Mouse (Mus musculus) myocyte (in vitro differentiated cells): ENCODE results near the gene Ror2.

Source experiments
- E2F4 ChIP-seq: IDR thresholded peaks from one replicate; pipeline ENCODE4 v1.6.1; 2011; ENCODE audit warnings: mild to moderate bottlenecking, control low read depth, moderate library complexity; ENCODE audit not compliant: insufficient read depth
- MYOD1 ChIP-seq, 3 experiments: IDR thresholded peaks; one replicate each; pipeline ENCODE4 v1.6.1; 2011; ENCODE audit warnings: control low read depth in 2 of 3, low read depth in 2 of 3, mild to moderate bottlenecking in 2 of 3, moderate library complexity in 1 of 3; ENCODE audit not compliant: insufficient read length in 2 of 3, control insufficient read depth in 1 of 3
- POLR2A ChIP-seq: IDR thresholded peaks from one replicate; pipeline ENCODE4 v1.6.1; 2011; ENCODE audit warnings: low read depth, mild to moderate bottlenecking, control low read depth, moderate library complexity; ENCODE audit not compliant: insufficient read length
- POLR2AphosphoS2 ChIP-seq: IDR thresholded peaks from one replicate; pipeline ENCODE4 v1.6.1; 2011; ENCODE audit warnings: low read depth, control low read depth; ENCODE audit not compliant: insufficient read length
- TCF12 ChIP-seq: IDR thresholded peaks from one replicate; pipeline ENCODE4 v1.6.1; 2011; ENCODE audit warnings: mild to moderate bottlenecking, control low read depth; ENCODE audit not compliant: poor library complexity, insufficient read depth, severe bottlenecking
- TCF3 ChIP-seq: IDR thresholded peaks from one replicate; pipeline ENCODE4 v1.6.1; 2011; ENCODE audit warnings: low read depth, control low read depth; ENCODE audit not compliant: insufficient read length

GRCm38 (mm10) chr13:53247175-53247574 is 38.7 kb downstream of the Ror2 start:
- TF ChIP-seq MYOD1 (IDR thresholded peaks at IDR 0.05; ENCODE audit: control insufficient read depth in 1 of 3, insufficient read length in 2 of 3, low read depth in 2 of 3) (no peak), E2F4 (no peak), POLR2AphosphoS2 (no peak), POLR2A (no peak), TCF12 (no peak), TCF3 (no peak)
